Mouse (Mus musculus) heart, embryonic 15.5 days (tissue): Measurements from ENCODE around the gene Hnrnpul2. TPM values are rescaled to one million over a fixed set of nuclear protein-coding genes. Genes with fewer than 3 reads are reported as not detected.

Experiments used
- ATAC-seq: fragments of 200-750 bp; cut with Nextera tagmentation; replicated peaks from 2 replicates; pipeline ENCODE4 v1.8.0; 2017; ENCODE audit warnings: low read depth, moderate TSS enrichment; ENCODE audit not compliant: insufficient number of reproducible peaks, insufficient read depth, low FRiP score
- H3K27ac ChIP-seq: fragments of 300-500 bp; sonication (generic); 2 replicates; pipeline ENCODE4 v1.5.1; 2015; ENCODE audit warnings: mild to moderate bottlenecking, inconsistent platforms
- H3K27me3 ChIP-seq: fragments of 300-500 bp; sonication (generic); 2 replicates; pipeline ENCODE4 v1.6.1; 2015; ENCODE audit warnings: inconsistent platforms
- H3K36me3 ChIP-seq: fragments of 300-500 bp; sonication (generic); 2 replicates; pipeline ENCODE4 v1.6.1; 2015; ENCODE audit warnings: mild to moderate bottlenecking, inconsistent platforms
- H3K4me1 ChIP-seq: fragments of 300-500 bp; sonication (generic); replicated peaks from 2 replicates; pipeline ENCODE4 v1.6.1; 2015; ENCODE audit warnings: inconsistent platforms
- H3K4me2 ChIP-seq: fragments of 300-500 bp; sonication (generic); 2 replicates; pipeline ENCODE4 v1.6.1; 2015; ENCODE audit warnings: inconsistent platforms, mild to moderate bottlenecking, moderate library complexity
- H3K4me3 ChIP-seq: fragments of 300-500 bp; sonication (generic); 2 replicates; pipeline ENCODE4 v1.5.1; 2015; ENCODE audit warnings: mild to moderate bottlenecking, inconsistent platforms
- H3K9ac ChIP-seq: fragments of 300-500 bp; sonication (generic); 2 replicates; pipeline ENCODE4 v1.6.1; 2015; ENCODE audit warnings: mild to moderate bottlenecking, inconsistent platforms
- H3K9me3 ChIP-seq: fragments of 300-500 bp; sonication (generic); replicated peaks from 2 replicates; pipeline ENCODE4 v1.6.1; 2016; ENCODE audit warnings: inconsistent platforms
- WGBS: fragments of 180-500 bp; shearing (Covaris S2); methylation state at CpG from one replicate; pipeline ENCODE4 v1.1.7; 2015; ENCODE audit warnings: mixed read lengths; 5-methylcytosine and 5-hydroxymethylcytosine counted together
- polyA plus RNA-seq: library from polyadenylated mRNA; unstranded; fragments of >200 nt; fragmentation: Nextera tagmentation; extraction: Ambion mirVana; gene quantifications from 2 replicates; pipeline ENCODE4 v1.2.1, GENCODE M21; 2015

Gene Hnrnpul2
- polyA plus RNA-seq, 1 experiment from 2014 or later, result 2.6 TPM

GRCm38 (mm10) chr19:8839908-8840791 lies 20.3 kb downstream of the Hnrnpul2 start:
- H3K9ac ChIP-seq, result peak overlapping the region; percentile 68
- H3K9me3 ChIP-seq, result no peaks in the 10 kb centered on the region
- H3K27me3 ChIP-seq, result no peaks in the 10 kb centered on the region
- 26% methylated on average over 29 of the region's 29 CpGs for WGBS
- H3K36me3 ChIP-seq, result peaks cover 10% of the 10 kb centered on the region; the same call in 1 of the 2 replicates
- H3K4me1 ChIP-seq, result peaks cover 33% of the 10 kb centered on the region
- H3K4me2 ChIP-seq, result peak overlapping the region; percentile 84
- ATAC-seq, result peak; percentile 36
- H3K27ac ChIP-seq, result no peak overlapping the region
- H3K4me3 ChIP-seq, result peak overlapping the region; percentile 64

GRCm38 (mm10) chr19:8841012-8841411 lies 21.2 kb downstream of the Hnrnpul2 start:
- H3K4me2 ChIP-seq, result peak overlapping the region; percentile 84
- no peak for ATAC-seq
- no peak overlapping the region for H3K27ac ChIP-seq
- peaks cover 33% of the 10 kb centered on the region for H3K4me1 ChIP-seq
- peaks cover 14% of the 10 kb centered on the region for H3K36me3 ChIP-seq
- 93% methylated on average over 7 of the region's 7 CpGs for WGBS
- no peaks in the 10 kb centered on the region for H3K9me3 ChIP-seq
- peak overlapping the region; percentile 64 for H3K4me3 ChIP-seq
- H3K27me3 ChIP-seq, result no peaks in the 10 kb centered on the region
- peak overlapping the region; percentile 68; the same call in 1 of the 2 replicates for H3K9ac ChIP-seq

- Histone ChIP-seq H3K4me3 (no peak overlapping the region), H3K9me3 (no peaks in the 10 kb centered on the region), H3K27ac (no peak overlapping the region), H3K27me3 (no peaks in the 10 kb centered on the region), H3K4me2 (no peak overlapping the region), H3K36me3 (peaks cover 32% of the 10 kb centered on the region), H3K9ac (no peak overlapping the region), H3K4me1 (peaks cover 31% of the 10 kb centered on the region)
- 82% methylated on average over 6 of the region's 6 CpGs for WGBS
- no peak for ATAC-seq
Observed at GRCm38 (mm10) chr19:8842961-8843360, 23.2 kb downstream of the Hnrnpul2 start.

GRCm38 (mm10) chr19:8844371-8845129 lies 24.7 kb downstream of the Hnrnpul2 start:
- no peak overlapping the region for H3K9ac ChIP-seq
- peaks cover 37% of the 10 kb centered on the region for H3K36me3 ChIP-seq
- no peaks in the 10 kb centered on the region for H3K27me3 ChIP-seq
- no peak overlapping the region for H3K4me3 ChIP-seq
- WGBS, result 56% methylated on average over 5 of the region's 5 CpGs
- no peak overlapping the region for H3K4me2 ChIP-seq
- no peak overlapping the region for H3K27ac ChIP-seq
- H3K9me3 ChIP-seq, result no peaks in the 10 kb centered on the region
- no peak for ATAC-seq
- H3K4me1 ChIP-seq, result peaks cover 15% of the 10 kb centered on the region

GRCm38 (mm10) chr19:8848356-8848755 lies 28.5 kb downstream of the Hnrnpul2 start:
- 72% methylated on average over 5 of the region's 5 CpGs for WGBS
- no peak overlapping the region for H3K9ac ChIP-seq
- no peaks in the 10 kb centered on the region for H3K9me3 ChIP-seq
- ATAC-seq, result no peak
- no peaks in the 10 kb centered on the region for H3K27me3 ChIP-seq
- H3K4me1 ChIP-seq, result peaks cover 13% of the 10 kb centered on the region
- no peak overlapping the region for H3K27ac ChIP-seq
- H3K36me3 ChIP-seq, result peaks cover 27% of the 10 kb centered on the region
- no peak overlapping the region for H3K4me3 ChIP-seq
- H3K4me2 ChIP-seq, result no peak overlapping the region

- Histone ChIP-seq H3K9ac (0 out of 2 replicates have a peak within 1 kb of the TSS, but pooled peaks have one; percentile 7), H3K27ac (peak within 1 kb of the TSS; percentile 53)
- ATAC-seq, result peak; percentile 60; the same call in 1 of the 2 replicates
Observed at GRCm38 (mm10) chr19:8850402-8850901, 30.6 kb downstream of the Hnrnpul2 start, which contains the start of gene Lrrn4cl. Gene Lrrn4cl (plus strand): TSS chr19:8850768.

GRCm38 (mm10) chr19:8851639-8852038 lies 31.8 kb downstream of the Hnrnpul2 start:
- H3K27ac ChIP-seq, result no peak overlapping the region
- no peak overlapping the region for H3K4me2 ChIP-seq
- peaks cover 13% of the 10 kb centered on the region for H3K4me1 ChIP-seq
- peaks cover 17% of the 10 kb centered on the region for H3K36me3 ChIP-seq
- H3K4me3 ChIP-seq, result no peak overlapping the region
- no peak for ATAC-seq
- 48% methylated on average over 7 of the region's 7 CpGs for WGBS
- H3K9ac ChIP-seq, result no peak overlapping the region
- H3K27me3 ChIP-seq, result no peaks in the 10 kb centered on the region
- H3K9me3 ChIP-seq, result no peaks in the 10 kb centered on the region

More at GRCm38 (mm10) chr19:8850402-8850901, 30.6 kb downstream of the Hnrnpul2 start, which contains the start of gene Lrrn4cl:
- Histone ChIP-seq H3K4me3 (no peak within 1 kb of the TSS), H3K4me1 (peaks cover 13% of the 10 kb centered on the region), H3K4me2 (peak within 1 kb of the TSS; percentile 28; the same call in 1 of the 2 replicates), H3K9me3 (no peaks in the 10 kb centered on the region), H3K27me3 (no peaks in the 10 kb centered on the region), H3K36me3 (peaks cover 27% of the 10 kb centered on the region)
- WGBS, result 21% methylated on average over 7 of the region's 7 CpGs

GRCm38 (mm10) chr19:8852236-8852928 lies 32.6 kb downstream of the Hnrnpul2 start:
- Histone ChIP-seq H3K4me3 (no peak overlapping the region), H3K9ac (no peak overlapping the region), H3K27me3 (no peaks in the 10 kb centered on the region), H3K27ac (no peak overlapping the region), H3K36me3 (peaks cover 9% of the 10 kb centered on the region), H3K4me1 (peaks cover 13% of the 10 kb centered on the region), H3K9me3 (no peaks in the 10 kb centered on the region), H3K4me2 (no peak overlapping the region)
- WGBS, result 51% methylated on average over 10 of the region's 10 CpGs
- ATAC-seq, result no peak

- no peak overlapping the region for H3K4me2 ChIP-seq
- no peak overlapping the region for H3K4me3 ChIP-seq
- no peak overlapping the region for H3K9ac ChIP-seq
- WGBS, result 75% methylated on average over 3 of the region's 3 CpGs
- ATAC-seq, result no peak
- no peaks in the 10 kb centered on the region for H3K27me3 ChIP-seq
- no peak overlapping the region for H3K27ac ChIP-seq
- peaks cover 5% of the 10 kb centered on the region; the same call in 1 of the 2 replicates for H3K36me3 ChIP-seq
- H3K4me1 ChIP-seq, result peaks cover 13% of the 10 kb centered on the region
- no peaks in the 10 kb centered on the region for H3K9me3 ChIP-seq
Observed at GRCm38 (mm10) chr19:8853117-8853516, 33.3 kb downstream of the Hnrnpul2 start.

GRCm38 (mm10) chr19:8857689-8858088 lies 37.9 kb downstream of the Hnrnpul2 start:
- Histone ChIP-seq H3K27me3 (no peaks in the 10 kb centered on the region), H3K36me3 (no peaks in the 10 kb centered on the region), H3K4me3 (no peak overlapping the region), H3K9ac (no peak overlapping the region), H3K4me2 (no peak overlapping the region), H3K4me1 (no peaks in the 10 kb centered on the region), H3K27ac (no peak overlapping the region), H3K9me3 (no peaks in the 10 kb centered on the region)
- 44% methylated on average over 4 of the region's 4 CpGs for WGBS
- no peak for ATAC-seq
